Mouse (Mus musculus): ENCODE results near the gene Plcg1.

Plcg1 gene

GRCm38 (mm10) chr2:160731117-160731838 is at the start of gene Plcg1:
Gene Plcg1 (plus strand): TSS chr2:160731300.
- CTCF ChIA-PET = no interaction called here

GRCm38 (mm10) chr2:160700271-160700670 is 30.8 kb upstream of the Plcg1 start:
- CTCF ChIA-PET = no interaction called here

- CTCF ChIA-PET = no interaction called here
Observed at GRCm38 (mm10) chr2:160701603-160702002, 29.5 kb upstream of the Plcg1 start.

- CTCF ChIA-PET = no interaction called here
Observed at GRCm38 (mm10) chr2:160702824-160703223, 28.3 kb upstream of the Plcg1 start.

GRCm38 (mm10) chr2:160707673-160708072 is 23.4 kb upstream of the Plcg1 start:
- CTCF ChIA-PET = interaction anchor here (0.8 kb wide), 1 partner anchor 226 kb away, joined by 3 read pairs; no protein-coding TSS in a partner anchor

- CTCF ChIA-PET = interaction anchor here (1.2 kb wide), 1 partner anchor 31 kb away, joined by 3 read pairs; no protein-coding TSS in a partner anchor
Observed at GRCm38 (mm10) chr2:160715463-160716030, 15.6 kb upstream of the Plcg1 start.

GRCm38 (mm10) chr2:160717269-160717668 is 13.8 kb upstream of the Plcg1 start:
- CTCF ChIA-PET = no interaction called here

- CTCF ChIA-PET = interaction anchor here (1.0 kb wide), 1 partner anchor 12 kb away, joined by 5 read pairs; no protein-coding TSS in a partner anchor
Observed at GRCm38 (mm10) chr2:160718811-160719210, 12.3 kb upstream of the Plcg1 start.

GRCm38 (mm10) chr2:160722714-160723113 is 8.4 kb upstream of the Plcg1 start:
- CTCF ChIA-PET = no interaction called here

- CTCF ChIA-PET = interaction anchor here (0.7 to 1.6 kb wide), 2 partner anchors 32 to 76 kb away, joined by 3 to 4 read pairs; no protein-coding TSS in a partner anchor
Observed at GRCm38 (mm10) chr2:160723613-160724375, 7.3 kb upstream of the Plcg1 start.

- CTCF ChIA-PET = interaction anchor here (0.7 to 1.6 kb wide), 3 partner anchors 31 to 76 kb away, joined by 3 to 4 read pairs (median 3); no protein-coding TSS in a partner anchor
Observed at GRCm38 (mm10) chr2:160724536-160724935, 6.6 kb upstream of the Plcg1 start.

- CTCF ChIA-PET = no interaction called here
Observed at GRCm38 (mm10) chr2:160725877-160726864, 4.9 kb upstream of the Plcg1 start.

GRCm38 (mm10) chr2:160728972-160729371 is 2.1 kb upstream of the Plcg1 start:
- CTCF ChIA-PET = interaction anchor here (0.6 to 1.3 kb wide), 3 partner anchors 15 to 158 kb away, joined by 3 to 5 read pairs (median 3); no protein-coding TSS in a partner anchor

- CTCF ChIA-PET = interaction anchor here (0.6 to 1.3 kb wide), 4 partner anchors 15 to 157 kb away, joined by 3 to 5 read pairs (median 3); no protein-coding TSS in a partner anchor
Observed at GRCm38 (mm10) chr2:160729436-160729835, 1.7 kb upstream of the Plcg1 start.

- CTCF ChIA-PET = interaction anchor here (0.7 to 1.3 kb wide), 4 partner anchors 11 to 156 kb away, joined by 3 to 5 read pairs (median 4); no protein-coding TSS in a partner anchor
Observed at GRCm38 (mm10) chr2:160729851-160730796, 976 bp upstream of the Plcg1 start.

GRCm38 (mm10) chr2:160730797-160731116 is 343 bp upstream of the Plcg1 start:
- CTCF ChIA-PET = interaction anchor here (0.7 kb wide), 1 partner anchor 11 kb away, joined by 5 read pairs; no protein-coding TSS in a partner anchor

GRCm38 (mm10) chr2:160731839-160732261 is 750 bp downstream of the Plcg1 start:
- CTCF ChIA-PET = interaction anchor here (0.6 kb wide), 1 partner anchor 358 kb away, joined by 5 read pairs; no protein-coding TSS in a partner anchor

GRCm38 (mm10) chr2:160732420-160732995 is 1.4 kb downstream of the Plcg1 start:
- CTCF ChIA-PET = interaction anchor here (0.6 kb wide), 1 partner anchor 357 kb away, joined by 5 read pairs; no protein-coding TSS in a partner anchor

GRCm38 (mm10) chr2:160733131-160733531 is 2.0 kb downstream of the Plcg1 start:
- CTCF ChIA-PET = no interaction called here
